Mouse (Mus musculus): ENCODE measurements around the gene Rnf168.
"Not testable (repeated sequence)": the region's sequence is repeated elsewhere in the genome, so short reads cannot be mapped to it uniquely, and the experiment has no call there.

The Rnf168 gene

GRCm38 (mm10) chr16:32277308-32278256, at the start of gene Rnf168:
TSS of gene Rnf168 (plus strand) at chr16:32277459.
- DNase-seq = peak; percentile 93

- peak; percentile 13 for DNase-seq
These were observed 45.2 kb upstream of the Rnf168 start for GRCm38 (mm10) chr16:32232050-32232449.

- peak; percentile 51 for DNase-seq
These were observed 39.2 kb upstream of the Rnf168 start for GRCm38 (mm10) chr16:32237930-32238680.

- no peak for DNase-seq
These were observed 37.6 kb upstream of the Rnf168 start for GRCm38 (mm10) chr16:32239428-32240312.

GRCm38 (mm10) chr16:32243901-32244300, 33.4 kb upstream of the Rnf168 start:
- no peak for DNase-seq

- DNase-seq = peak; percentile 49
These were observed 30.9 kb upstream of the Rnf168 start for GRCm38 (mm10) chr16:32246351-32246791.

GRCm38 (mm10) chr16:32246952-32247370, 30.3 kb upstream of the Rnf168 start, which contains the start of the genes Fbxo45 and Wdr53:
TSS of gene Fbxo45 (minus strand) at chr16:32247158.
TSS of gene Wdr53 (plus strand) at chr16:32247227.
- peak; percentile 98 for DNase-seq

GRCm38 (mm10) chr16:32264225-32264624, 13.0 kb upstream of the Rnf168 start:
- peak; percentile 19 for DNase-seq

- DNase-seq = no peak
These were observed 6.0 kb upstream of the Rnf168 start, which contains the start of gene Smco1 for GRCm38 (mm10) chr16:32271291-32271690. TSS of gene Smco1 (plus strand) at chr16:32271468.

- DNase-seq = no peak
These were observed 3.9 kb upstream of the Rnf168 start for GRCm38 (mm10) chr16:32273338-32273737.

- no peak for DNase-seq
These were observed 2.2 kb upstream of the Rnf168 start for GRCm38 (mm10) chr16:32275041-32275440.

- no peak for DNase-seq
These were observed 1.4 kb upstream of the Rnf168 start for GRCm38 (mm10) chr16:32275830-32276229.

GRCm38 (mm10) chr16:32278396-32278795, 1.1 kb downstream of the Rnf168 start:
- DNase-seq = no peak

GRCm38 (mm10) chr16:32280211-32280610, 3.0 kb downstream of the Rnf168 start:
- no peak for DNase-seq

GRCm38 (mm10) chr16:32282608-32283007, 5.3 kb downstream of the Rnf168 start:
- DNase-seq = no peak

GRCm38 (mm10) chr16:32291821-32292220, 14.6 kb downstream of the Rnf168 start:
- no peak for DNase-seq

- DNase-seq = not testable (repeated sequence)
These were observed 22.4 kb downstream of the Rnf168 start for GRCm38 (mm10) chr16:32299617-32300016.

- no peak for DNase-seq
These were observed 25.8 kb downstream of the Rnf168 start for GRCm38 (mm10) chr16:32303046-32303445.

- no peak for DNase-seq
These were observed 26.6 kb downstream of the Rnf168 start for GRCm38 (mm10) chr16:32303886-32304285.

GRCm38 (mm10) chr16:32311970-32312369, 34.7 kb downstream of the Rnf168 start:
- no peak for DNase-seq

- no peak for DNase-seq
These were observed 35.1 kb downstream of the Rnf168 start for GRCm38 (mm10) chr16:32312386-32312785.

- DNase-seq = no peak
These were observed 35.6 kb downstream of the Rnf168 start for GRCm38 (mm10) chr16:32312859-32313258.
